Mouse (Mus musculus) small intestine, adult 2 months (tissue): Measurements from ENCODE around the gene Pcca. TPM values are rescaled to one million over a fixed set of nuclear protein-coding genes. Genes with fewer than 3 reads are reported as not detected.

ENCODE experiments used
- H3K27ac ChIP-seq: fragments of 200-500 bp; 2 replicates; pipeline ENCODE4 v1.5.1; 2012; ENCODE audit warnings: low read depth, low read length, control low read depth, inconsistent platforms; ENCODE audit not compliant: insufficient read depth
- H3K27me3 ChIP-seq: fragments of 200-500 bp; 2 replicates; pipeline ENCODE4 v1.6.1; 2012; ENCODE audit warnings: mild to moderate bottlenecking, moderate library complexity, low read length, inconsistent platforms; ENCODE audit not compliant: control insufficient read depth, insufficient read depth
- H3K36me3 ChIP-seq: fragments of 200-500 bp; 2 replicates; pipeline ENCODE4 v1.6.1; 2012; ENCODE audit warnings: mild to moderate bottlenecking, low read length, control low read depth, inconsistent platforms; ENCODE audit not compliant: control insufficient read depth, insufficient read depth
- H3K4me1 ChIP-seq: fragments of 200-500 bp; 2 replicates; pipeline ENCODE4 v1.6.1; 2012; ENCODE audit warnings: low read length, inconsistent platforms, mixed read lengths; ENCODE audit not compliant: control insufficient read depth, insufficient read depth, insufficient read length
- H3K4me3 ChIP-seq: fragments of 200-500 bp; 2 replicates; pipeline ENCODE4 v1.5.1; 2012; ENCODE audit warnings: low read depth, mild to moderate bottlenecking, control low read depth, inconsistent platforms, low read length, moderate library complexity
- CTCF ChIP-seq: fragments of 200-500 bp; IDR thresholded peaks from 2 replicates; pipeline ENCODE4 v1.5.1; 2012; ENCODE audit warnings: low read depth, mild to moderate bottlenecking, control low read depth, inconsistent platforms, low read length, moderate library complexity, mixed read lengths; ENCODE audit not compliant: insufficient replicate concordance, insufficient read length; ENCODE audit errors: extremely low read depth
- POLR2A ChIP-seq: fragments of 200-500 bp; IDR thresholded peaks from 2 replicates; pipeline ENCODE4 v1.6.1; 2012; ENCODE audit warnings: low read depth, mild to moderate bottlenecking, control low read depth, inconsistent platforms, low read length, moderate library complexity
- WGBS: fragments of 180-500 bp; shearing (Covaris S2); methylation state at CpG from one replicate; pipeline ENCODE4 v1.1.7; 2018; 5-methylcytosine and 5-hydroxymethylcytosine counted together
- polyA plus RNA-seq: library from polyadenylated mRNA; depleted of rRNA; stranded (reverse); fragments of >200 nt; gene quantifications from 2 replicates; pipeline ENCODE4 v1.2.3, GENCODE M21; 2012

Pcca gene
- polyA plus RNA-seq, 1 experiment: 2.1 TPM

DNA sequence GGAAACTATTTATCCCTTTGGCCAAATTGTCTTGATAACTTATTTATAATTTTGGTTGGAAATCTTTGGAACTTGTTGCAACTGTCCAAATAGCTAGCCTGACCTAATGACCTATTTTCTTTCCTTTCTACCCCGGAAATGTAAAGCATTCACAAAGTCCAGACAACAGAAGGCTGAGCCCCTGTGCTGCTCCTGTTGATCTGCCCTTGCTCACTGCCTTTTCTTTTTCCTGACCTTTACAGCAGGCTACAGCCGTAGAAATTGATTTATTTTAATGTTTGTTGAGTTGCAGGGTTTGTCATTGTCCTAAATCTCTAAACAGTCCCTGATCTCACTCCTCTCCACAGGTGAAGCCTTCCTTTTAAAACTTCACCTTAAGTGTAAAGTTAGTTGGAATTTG, 231.8 kb downstream of the Pcca start:
- TF ChIP-seq POLR2A (no peak), CTCF (no peak)
- no peak overlapping the region for H3K4me3 ChIP-seq
- H3K4me1 ChIP-seq: no peaks in the 10 kb centered on the region
- no peaks in the 10 kb centered on the region for H3K27me3 ChIP-seq
- no peaks in the 10 kb centered on the region for H3K36me3 ChIP-seq
- H3K27ac ChIP-seq: no peak overlapping the region
- 78% methylated on average over 2 of the region's 2 CpGs for WGBS

DNA sequence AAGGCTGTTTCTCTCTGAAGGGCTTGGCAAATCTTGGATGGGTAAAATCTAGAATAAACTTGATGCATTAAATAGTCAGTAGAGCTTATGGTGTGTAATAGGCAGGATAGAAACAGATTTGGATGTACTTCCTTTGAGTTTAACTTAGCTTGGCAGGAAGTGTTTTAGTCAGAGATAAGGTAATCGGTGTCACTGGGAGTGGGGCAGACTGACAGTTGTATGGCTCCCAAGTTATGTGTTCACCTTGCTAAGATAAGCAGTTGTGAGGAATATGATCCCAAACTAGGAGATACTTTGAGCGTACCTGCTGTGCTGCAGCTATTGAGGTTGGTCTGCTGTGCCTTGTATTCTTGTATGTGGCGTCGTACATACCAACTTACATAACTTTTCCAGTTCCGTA, 232.3 kb downstream of the Pcca start:
- H3K4me3 ChIP-seq: no peak overlapping the region
- WGBS: 80% methylated on average over 5 of the region's 5 CpGs
- H3K27me3 ChIP-seq: no peaks in the 10 kb centered on the region
- TF ChIP-seq CTCF (no peak), POLR2A (no peak)
- no peaks in the 10 kb centered on the region for H3K4me1 ChIP-seq
- H3K27ac ChIP-seq: no peak overlapping the region
- no peaks in the 10 kb centered on the region for H3K36me3 ChIP-seq

DNA sequence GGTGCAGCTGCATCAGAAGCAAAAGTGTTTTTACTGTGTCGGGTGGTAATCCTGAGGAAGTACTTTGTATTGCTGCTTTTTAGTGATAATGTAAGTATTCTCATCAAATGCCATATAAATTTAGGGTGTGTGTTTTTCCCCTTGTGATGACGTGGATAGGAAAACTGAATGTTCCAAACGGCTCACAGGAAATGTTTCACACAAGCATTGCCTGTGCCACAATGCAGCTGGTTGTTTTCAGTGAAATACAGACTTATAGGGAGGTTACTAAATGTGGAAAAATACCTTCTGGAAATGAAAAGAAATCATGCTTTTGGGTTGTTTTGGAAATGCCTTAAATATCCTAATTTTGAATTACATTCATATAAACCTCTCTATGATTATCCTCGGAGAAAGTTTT, 250.6 kb downstream of the Pcca start:
- TF ChIP-seq CTCF (no peak), POLR2A (no peak)
- no peak overlapping the region for H3K27ac ChIP-seq
- H3K27me3 ChIP-seq: no peaks in the 10 kb centered on the region
- no peaks in the 10 kb centered on the region for H3K4me1 ChIP-seq
- H3K4me3 ChIP-seq: no peak overlapping the region
- 65% methylated on average over 4 of the region's 4 CpGs for WGBS
- no peaks in the 10 kb centered on the region for H3K36me3 ChIP-seq

DNA sequence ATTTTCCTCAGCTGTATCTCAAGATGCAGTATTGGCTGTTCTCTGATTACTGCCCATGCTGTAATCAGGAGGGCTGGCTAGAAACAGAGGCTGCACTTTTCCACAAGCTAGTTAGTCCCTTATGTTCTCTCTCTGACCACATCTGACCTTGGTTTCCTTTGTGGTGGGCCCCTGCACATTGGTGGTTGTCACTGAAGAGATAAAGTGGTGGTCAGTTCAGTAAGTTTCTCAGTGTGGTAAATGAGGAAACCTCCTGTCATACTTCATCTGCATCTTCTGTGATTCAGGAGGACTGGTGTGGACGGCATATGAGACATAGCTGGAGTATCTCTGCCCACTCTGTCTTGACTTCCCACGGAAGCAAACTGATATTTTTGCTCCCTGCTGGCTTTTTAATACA, 254.1 kb downstream of the Pcca start:
- H3K4me3 ChIP-seq: no peak overlapping the region
- 87% methylated on average over 2 of the region's 2 CpGs for WGBS
- H3K36me3 ChIP-seq: no peaks in the 10 kb centered on the region
- TF ChIP-seq POLR2A (no peak), CTCF (no peak)
- no peak overlapping the region for H3K27ac ChIP-seq
- no peaks in the 10 kb centered on the region for H3K4me1 ChIP-seq
- no peaks in the 10 kb centered on the region for H3K27me3 ChIP-seq

DNA sequence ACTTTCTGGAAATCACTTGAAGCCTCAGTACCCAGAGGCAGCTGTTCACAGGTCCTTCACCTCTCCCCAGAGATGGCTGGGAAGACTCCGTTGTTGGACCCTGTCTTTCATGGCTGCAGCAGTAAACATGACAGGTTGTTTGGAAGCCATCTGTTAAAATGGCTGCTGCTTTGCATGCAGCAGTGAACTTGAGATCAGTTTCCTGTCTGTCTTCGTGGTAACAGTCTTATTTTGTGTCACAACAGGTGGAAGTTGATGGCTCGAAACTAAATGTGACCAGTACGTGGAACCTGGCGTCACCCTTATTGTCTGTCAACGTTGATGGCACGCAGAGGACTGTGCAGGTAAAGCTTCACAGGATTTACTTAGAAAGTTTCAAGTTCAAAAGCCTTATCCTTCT, 256.0 kb downstream of the Pcca start:
- TF ChIP-seq POLR2A (no peak), CTCF (no peak)
- H3K4me3 ChIP-seq: no peak overlapping the region
- H3K27me3 ChIP-seq: no peaks in the 10 kb centered on the region
- WGBS: 89% methylated on average over 7 of the region's 7 CpGs
- no peaks in the 10 kb centered on the region for H3K4me1 ChIP-seq
- no peak overlapping the region for H3K27ac ChIP-seq
- H3K36me3 ChIP-seq: 0 out of 2 replicates have a peak, but pooled peaks cover 1% of the 10 kb centered on the region

DNA sequence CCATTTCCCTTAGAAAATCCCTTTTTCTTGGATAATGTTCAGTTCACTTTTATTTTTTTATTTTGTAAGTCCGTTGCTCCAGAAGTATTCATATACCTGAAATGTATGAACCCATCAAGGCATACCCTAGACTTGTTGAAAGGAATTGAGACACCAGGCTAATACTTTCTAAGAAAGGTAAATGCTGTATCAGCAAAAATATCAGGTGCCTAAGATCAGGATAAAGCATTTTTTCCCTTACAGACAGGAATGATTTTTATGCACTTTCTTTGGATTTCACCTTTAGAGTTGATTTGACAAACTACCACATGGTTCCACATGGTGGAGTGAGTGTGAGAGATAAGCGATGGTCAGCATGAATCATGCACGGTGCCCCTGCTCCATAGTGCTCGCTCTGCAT, 259.2 kb downstream of the Pcca start:
- no peak for TF ChIP-seq CTCF
- no peak for TF ChIP-seq POLR2A
- Histone ChIP-seq H3K36me3 (0 out of 2 replicates have a peak, but pooled peaks cover 1% of the 10 kb centered on the region), H3K4me3 (no peak overlapping the region), H3K27me3 (no peaks in the 10 kb centered on the region), H3K4me1 (no peaks in the 10 kb centered on the region), H3K27ac (no peak overlapping the region)
- WGBS: 84% methylated on average over 4 of the region's 4 CpGs

DNA sequence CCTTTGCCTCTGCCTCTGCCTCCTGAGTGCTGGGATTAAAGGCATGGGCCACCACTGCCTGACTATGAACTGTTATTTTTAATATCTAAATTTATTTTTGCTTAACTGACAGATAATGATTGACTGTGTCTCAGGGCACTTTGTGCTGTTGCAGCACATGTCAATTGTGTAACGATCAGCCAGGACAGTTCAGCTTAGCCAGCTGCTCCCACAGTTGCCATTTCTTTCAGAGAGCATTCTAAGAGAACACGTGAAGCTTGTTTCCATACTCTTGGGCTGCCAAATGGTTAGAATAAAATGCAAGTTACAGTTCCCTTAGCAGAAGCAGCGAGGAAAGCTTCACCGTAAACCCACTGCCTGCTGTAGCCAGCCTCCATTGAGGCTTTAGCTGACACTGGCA, 266.2 kb downstream of the Pcca start:
- Histone ChIP-seq H3K27me3 (no peaks in the 10 kb centered on the region), H3K4me1 (no peaks in the 10 kb centered on the region), H3K36me3 (no peaks in the 10 kb centered on the region), H3K4me3 (no peak overlapping the region), H3K27ac (no peak overlapping the region)
- 93% methylated on average over 4 of the region's 4 CpGs for WGBS
- TF ChIP-seq CTCF: no peak
- TF ChIP-seq POLR2A: no peak

DNA sequence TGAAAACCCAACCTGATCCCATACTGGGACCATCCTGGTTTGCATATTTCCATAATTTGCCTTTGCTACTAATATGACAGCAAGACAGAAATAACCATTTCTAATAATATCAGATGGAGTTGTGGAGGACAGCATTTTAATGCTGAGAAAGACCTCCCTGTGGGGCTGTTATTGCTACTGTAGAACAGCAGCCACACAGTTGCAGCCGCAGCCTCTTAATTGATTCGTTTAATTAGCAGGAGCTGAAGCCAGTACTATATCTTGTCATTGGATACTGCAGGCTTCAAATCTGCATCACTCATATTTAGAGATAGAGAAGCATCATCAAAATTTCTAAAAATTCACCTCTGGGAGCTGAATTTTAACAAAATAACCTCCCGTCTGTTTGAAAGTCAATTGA, 286.9 kb downstream of the Pcca start:
- no peaks in the 10 kb centered on the region for H3K4me1 ChIP-seq
- no peak for TF ChIP-seq CTCF
- TF ChIP-seq POLR2A: no peak
- WGBS: 95% methylated on average over 3 of the region's 3 CpGs
- no peak overlapping the region for H3K4me3 ChIP-seq
- H3K36me3 ChIP-seq: no peaks in the 10 kb centered on the region
- H3K27me3 ChIP-seq: no peaks in the 10 kb centered on the region
- H3K27ac ChIP-seq: no peak overlapping the region
